Mouse (Mus musculus) bone marrow macrophage, adult 2 months (primary cell): ENCODE results near the gene Spdye4b.

Experiments used
- CTCF ChIP-seq: IDR thresholded peaks from 2 replicates; pipeline ENCODE4 v1.5.1; 2012; ENCODE audit warnings: low read depth, mild to moderate bottlenecking, low read length, moderate library complexity
- POLR2A ChIP-seq: IDR thresholded peaks from 2 replicates; pipeline ENCODE4 v1.6.1; 2012; ENCODE audit warnings: mild to moderate bottlenecking, low read depth, low read length, borderline replicate concordance

DNA sequence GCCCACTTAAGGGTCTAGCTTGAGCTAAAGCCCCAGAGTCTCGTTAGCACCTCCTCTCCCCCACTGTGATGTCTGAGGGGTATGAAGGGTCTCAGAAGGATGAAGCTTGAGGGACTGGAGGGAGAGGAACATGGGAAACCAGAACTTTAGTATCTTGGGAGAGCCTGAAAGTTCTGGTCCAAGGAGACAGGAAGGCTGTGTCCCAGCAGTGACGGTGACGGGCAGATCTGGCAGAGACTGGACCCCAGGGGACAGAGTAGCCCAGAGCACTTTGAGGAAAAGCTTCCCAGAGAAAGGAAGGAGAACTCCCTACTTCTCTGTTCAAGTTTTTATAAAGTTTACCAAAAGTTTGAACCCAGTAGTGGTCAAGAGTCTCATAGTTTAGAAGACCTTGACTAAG, 33.3 kb upstream of the Spdye4b start, which contains the start of gene Olfr718-ps1:
- TF ChIP-seq CTCF (no peak), POLR2A (no peak)
